Mouse (Mus musculus): ENCODE results near the gene Ptprm.

DNA sequence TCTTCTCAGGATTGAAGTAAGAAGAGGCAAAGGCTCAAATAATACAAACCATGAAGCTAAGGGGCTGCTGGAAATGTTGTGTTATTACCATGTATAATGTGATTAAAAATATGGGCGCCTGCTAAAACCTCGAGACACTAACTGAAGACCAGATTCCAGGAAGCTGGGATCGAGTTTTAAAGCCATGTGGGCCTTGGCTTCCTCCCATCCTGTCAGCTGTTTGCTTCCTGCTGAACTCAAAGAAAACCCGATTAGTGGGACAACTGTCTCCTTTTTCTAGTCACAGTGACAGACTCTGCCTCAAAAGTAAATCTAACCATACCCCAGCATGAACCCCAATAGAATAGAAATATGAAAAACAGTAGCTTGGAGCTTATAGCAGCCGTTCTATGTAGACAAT, 374.3 kb downstream of the Ptprm start:
- no peak for TF ChIP-seq EP300 (IDR thresholded peaks at IDR 0.05)
- TF ChIP-seq CTCF (IDR thresholded peaks at IDR 0.05) = no peak
